In the genomic region with DNA sequence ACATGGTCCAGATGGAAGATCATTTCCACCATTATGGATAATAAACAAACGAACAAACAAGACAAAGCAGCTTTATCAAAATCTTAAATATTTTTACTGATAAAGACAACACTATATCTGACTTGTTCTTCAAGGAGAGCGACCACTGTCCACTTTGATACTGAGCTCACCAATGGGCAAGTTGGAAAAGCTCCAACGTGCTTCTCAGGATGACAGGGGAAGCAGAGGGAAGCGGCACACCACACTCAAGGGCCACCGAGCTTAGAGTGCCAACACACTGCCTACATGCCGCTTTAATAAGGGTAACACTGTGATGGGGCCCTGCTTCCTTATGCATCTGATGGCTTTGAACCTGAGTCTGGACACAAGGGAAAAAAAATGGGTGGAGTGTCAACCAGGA, we compare ENCODE assay signal across 23 mouse cellular contexts.
"Had no signal": no experiment of that assay in that cellular context is flagged by ENCODE, and none has a peak within 500 bp of the region (broad histone marks: within the 10 kb centered on the region; RNA-seq: fewer than 3 reads in every experiment).

No protein-coding gene starts in this region.

- DNase-seq: cerebellum, adult 8-10 months; cerebellum, adult 9-10 months; cerebellum, adult 9-11 months; cerebellum, postnatal 25 days; cerebellum, postnatal 36 days; embryo, embryonic 11 days; forebrain, postnatal 0 days; gastrocnemius, adult 2 months; gastrocnemius, postnatal 10 days; gastrocnemius, postnatal 14 days; gastrocnemius, postnatal 25 days; gastrocnemius, postnatal 36 days; heart, adult 18-20 months; heart, adult 2 months had no signal

- ATAC-seq: forebrain, embryonic 14.5 days; forebrain, postnatal 0 days had no signal

- H3K9ac ChIP-seq: embryonic facial prominence, embryonic 12.5 days; embryonic facial prominence, embryonic 13.5 days; embryonic facial prominence, embryonic 15.5 days; forebrain, embryonic 12.5 days; forebrain, embryonic 13.5 days; forebrain, postnatal 0 days had no signal

- H3K36me3 ChIP-seq: embryonic facial prominence, embryonic 10.5 days; embryonic facial prominence, embryonic 12.5 days; embryonic facial prominence, embryonic 13.5 days; embryonic facial prominence, embryonic 15.5 days; forebrain, embryonic 12.5 days; heart, embryonic 10.5 days had no signal

- H3K4me3 ChIP-seq: embryonic facial prominence, embryonic 10.5 days; embryonic facial prominence, embryonic 12.5 days; embryonic facial prominence, embryonic 13.5 days; embryonic facial prominence, embryonic 15.5 days; erythroblast, embryonic 14.5 days; forebrain, embryonic 12.5 days; forebrain, embryonic 13.5 days; gastrocnemius, adult 2 months; heart, adult 2 months; heart, embryonic 10.5 days had no signal

- H3K4me2 ChIP-seq: embryonic facial prominence, embryonic 12.5 days; embryonic facial prominence, embryonic 13.5 days; embryonic facial prominence, embryonic 15.5 days; forebrain, embryonic 12.5 days; forebrain, embryonic 13.5 days had no signal

- H3K27ac ChIP-seq: embryonic facial prominence, embryonic 10.5 days; embryonic facial prominence, embryonic 12.5 days; embryonic facial prominence, embryonic 13.5 days; embryonic facial prominence, embryonic 15.5 days; forebrain, embryonic 12.5 days; forebrain, embryonic 13.5 days; gastrocnemius, adult 2 months; heart, adult 2 months; heart, embryonic 10.5 days had no signal

- H3K27me3 ChIP-seq: embryonic facial prominence, embryonic 12.5 days; embryonic facial prominence, embryonic 15.5 days; forebrain, embryonic 13.5 days had no signal

- H3K9me3 ChIP-seq: embryonic facial prominence, embryonic 10.5 days; embryonic facial prominence, embryonic 12.5 days; embryonic facial prominence, embryonic 13.5 days; embryonic facial prominence, embryonic 15.5 days; forebrain, embryonic 12.5 days; forebrain, embryonic 13.5 days; heart, embryonic 10.5 days had no signal
